8 mouse cellular contexts compared by ENCODE assay signal in the genomic region with DNA sequence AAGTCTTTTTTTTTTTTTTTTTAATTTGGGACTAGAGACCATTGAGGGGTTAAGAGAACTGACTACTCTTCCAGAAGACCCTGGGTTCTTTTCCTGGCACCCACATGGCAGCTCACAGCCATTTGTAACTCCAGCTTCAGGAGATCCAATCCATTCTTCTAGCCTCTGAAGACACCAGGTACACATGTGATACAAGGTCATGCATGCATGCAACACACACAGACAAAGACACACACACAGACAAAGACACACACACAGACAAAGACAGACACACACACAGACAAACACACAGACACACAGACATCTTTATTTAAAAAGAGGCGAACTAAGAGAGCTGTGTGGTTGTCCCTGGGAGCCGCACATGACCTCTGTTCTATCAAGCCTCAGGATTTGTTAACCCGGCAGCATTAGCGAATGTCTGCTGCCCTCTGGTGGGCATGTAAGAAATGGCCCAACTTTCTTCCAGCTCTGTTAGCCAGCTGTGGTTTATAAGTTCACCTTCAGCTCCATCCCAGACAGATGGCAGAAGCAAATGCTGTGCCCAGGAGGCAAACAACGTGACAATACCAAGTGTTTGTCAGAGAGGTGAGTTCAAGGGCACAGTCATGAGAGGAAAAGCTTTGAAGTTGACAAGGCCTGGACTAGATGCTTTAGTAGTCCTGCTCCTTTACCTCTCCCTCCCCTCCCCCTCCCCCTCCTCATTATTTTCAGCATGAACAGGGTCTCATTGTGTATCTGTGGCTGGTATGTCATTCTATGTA. TPM values are rescaled to one million over a fixed set of nuclear protein-coding genes. Genes with fewer than 3 reads are reported as not detected.
DNase-seq lines count a peak whose midpoint lies in the region; ATAC-seq lines count a peak whose summit lies in the region.

No protein-coding gene starts in this region.

- H3K4me2 ChIP-seq in heart, embryonic 11.5 days: no peak overlapping the region
- H3K4me2 ChIP-seq in limb, embryonic 11.5 days (ENCODE audit: low read depth, severe bottlenecking): no peak overlapping the region

- H3K27ac ChIP-seq in heart, embryonic 11.5 days (ENCODE audit: low read depth, low read length): no peak overlapping the region
- H3K27ac ChIP-seq in limb, embryonic 11.5 days (replicated peaks; ENCODE audit: low read depth, low read length): no peak overlapping the region

- H3K9me3 ChIP-seq in heart, embryonic 11.5 days (replicated peaks; ENCODE audit: control insufficient read depth, low read length): no peaks in the 10 kb centered on the region
- H3K9me3 ChIP-seq in limb, embryonic 11.5 days (ENCODE audit: control insufficient read depth, low read length): 0 out of 2 replicates have a peak, but pooled peaks cover 4% of the 10 kb centered on the region

- no peaks in the 10 kb centered on the region for H3K4me1 ChIP-seq in heart, embryonic 11.5 days (ENCODE audit: control insufficient read depth, insufficient read depth, low read length)
- no peaks in the 10 kb centered on the region for H3K4me1 ChIP-seq in limb, embryonic 11.5 days (ENCODE audit: control insufficient read depth, insufficient read depth, low read length)

- no peak overlapping the region for H3K4me3 ChIP-seq in heart, embryonic 11.5 days (ENCODE audit: low read depth, low read length)
- no peak overlapping the region for H3K4me3 ChIP-seq in limb, embryonic 11.5 days (ENCODE audit: low read depth, low read length)

- no peak for ATAC-seq in heart, embryonic 11.5 days (replicated peaks; ENCODE audit: insufficient number of reproducible peaks, low FRiP score, low TSS enrichment)
- ATAC-seq in limb, embryonic 11.5 days (ENCODE audit: insufficient number of reproducible peaks, low FRiP score, low TSS enrichment, low read depth): peak; percentile 67

- no peaks in the 10 kb centered on the region for H3K36me3 ChIP-seq in heart, embryonic 11.5 days (ENCODE audit: control insufficient read depth, insufficient read depth, low read length)
- no peaks in the 10 kb centered on the region for H3K36me3 ChIP-seq in limb, embryonic 11.5 days (ENCODE audit: control insufficient read depth, insufficient read depth, low read length)

- no peaks in the 10 kb centered on the region for H3K27me3 ChIP-seq in heart, embryonic 11.5 days (ENCODE audit: control insufficient read depth, insufficient read depth, low read length)
- no peaks in the 10 kb centered on the region for H3K27me3 ChIP-seq in limb, embryonic 11.5 days (ENCODE audit: control insufficient read depth, insufficient read depth, low read length)

- H3K9ac ChIP-seq in heart, embryonic 11.5 days (ENCODE audit: low read depth, low read length): no peak overlapping the region
- no peak overlapping the region for H3K9ac ChIP-seq in limb, embryonic 11.5 days (ENCODE audit: low read length)

- 5% methylated on average over 5 of the region's 5 CpGs for WGBS in heart, embryonic 11.5 days (ENCODE audit: insufficient replicate concordance)
- WGBS in limb, embryonic 11.5 days: 11% methylated on average over 5 of the region's 5 CpGs

- DNase-seq in heart, adult 11 months: peak; percentile 93
- DNase-seq in embryo, embryonic 9.5 days (ENCODE audit: extremely low spot score): peak; percentile 83
- DNase-seq in heart, adult 18-20 months: peak; percentile 67 to 90
- DNase-seq in kidney, adult 8-10 months: peak; percentile 75 to 90
- peak; percentile 92 for DNase-seq in limb, embryonic 11.5 days (ENCODE audit: low spot score)
- peak; percentile 10 to 55 for DNase-seq in monocyte, adult 2 months (ENCODE audit: low read depth in 1 of 2, low spot score in 2 of 2)
- peak; percentile 61 to 83 for DNase-seq in spleen, postnatal 10 days (ENCODE audit: low spot score in 2 of 2)

RNA-seq across cellular contexts. Expression of a gene that starts 7.9 kb away (rescaled TPM):
- polyA plus RNA-seq in heart, embryonic 11.5 days (2014; fragmentation: Nextera tagmentation; extraction: Ambion mirVana): 17.4 and 18.7 TPM in 2 replicates
- total RNA-seq in heart, adult 18-20 months (2021): 1 to 10 TPM; 1.8 to 2.7 TPM
- polyA plus RNA-seq in limb, embryonic 11.5 days (2014; fragmentation: Nextera tagmentation; extraction: Ambion mirVana): 41.5 and 44.7 TPM in 2 replicates

RNA-seq across cellular contexts. Expression of a gene that starts 36.0 kb away (rescaled TPM):
- polyA plus RNA-seq in heart, embryonic 11.5 days (2014; fragmentation: Nextera tagmentation; extraction: Ambion mirVana): 14.4 and 16.0 TPM in 2 replicates
- 10 to 100 TPM; 23.8 to 31.3 TPM for total RNA-seq in heart, adult 18-20 months (2021)
- 22.1 and 23.9 TPM in 2 replicates for polyA plus RNA-seq in limb, embryonic 11.5 days (2014; fragmentation: Nextera tagmentation; extraction: Ambion mirVana)

RNA-seq across cellular contexts. Expression of a gene that starts 53.5 kb away (rescaled TPM):
- polyA plus RNA-seq in heart, embryonic 11.5 days (2014; fragmentation: Nextera tagmentation; extraction: Ambion mirVana): 0.66 and 1.3 TPM in 2 replicates
- under 1 TPM in 1 of 2 experiments, not detected in 1; 0.39 TPM for total RNA-seq in heart, adult 18-20 months (2021)
- 0.32 and 0.35 TPM in 2 replicates for polyA plus RNA-seq in limb, embryonic 11.5 days (2014; fragmentation: Nextera tagmentation; extraction: Ambion mirVana)

Comparison
In these comparisons a context has a peak if more than half of its experiments do, and no peak if none do; other contexts are left out.
1. DNase-seq: peak in every context shown above with its lines; median percentile 93 in heart, adult 11 months; 92 in limb, embryonic 11.5 days; 83 in embryo, embryonic 9.5 days; 82 in kidney, adult 8-10 months; 78 in heart, adult 18-20 months; 72 in spleen, postnatal 10 days; 32 in monocyte, adult 2 months.